In the genomic region with DNA sequence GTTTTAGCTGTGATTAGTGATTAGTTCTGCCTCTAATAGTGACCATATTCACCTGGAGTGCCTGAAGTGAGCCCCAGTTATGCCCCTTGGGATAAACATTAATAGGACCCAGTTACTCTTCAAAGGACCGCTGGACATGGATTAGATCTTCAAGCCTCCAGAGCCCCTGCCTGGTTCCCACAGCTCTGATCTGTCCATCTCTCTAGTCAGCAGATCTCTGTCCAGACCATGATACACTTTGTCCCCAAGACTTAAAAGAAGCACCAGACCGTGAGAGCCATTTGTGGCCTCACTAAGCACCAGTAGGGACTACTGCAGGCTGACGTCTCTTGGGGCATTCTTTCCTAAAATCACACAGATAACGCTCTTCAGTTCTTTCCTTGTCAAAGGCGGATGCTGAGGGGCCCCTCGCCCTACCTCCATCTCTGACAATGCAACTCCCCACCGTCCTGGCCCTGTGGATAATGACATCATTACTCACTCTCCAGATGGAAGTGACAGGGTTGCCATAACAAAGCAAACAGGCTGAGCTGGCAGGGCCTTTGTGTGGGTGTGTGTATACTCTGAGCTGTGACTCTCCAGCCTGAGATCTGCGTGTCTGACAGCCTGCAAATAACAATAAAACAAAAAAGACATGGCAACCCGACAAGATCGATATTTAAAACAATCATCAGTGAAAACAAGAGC, we compare ENCODE assay signal across 8 mouse cellular contexts. TPM values are rescaled to one million over a fixed set of nuclear protein-coding genes. Genes with fewer than 3 reads are reported as not detected.
DNase-seq lines count a peak whose midpoint lies in the region; ATAC-seq lines count a peak whose summit lies in the region.
"Had no signal": no experiment of that assay in that cellular context is flagged by ENCODE, and none has a peak within 500 bp of the region (broad histone marks: within the 10 kb centered on the region; RNA-seq: fewer than 3 reads in every experiment).

No protein-coding gene starts in this region.

- H3K36me3 ChIP-seq in heart, embryonic 13.5 days: no peaks in the 10 kb centered on the region
- H3K36me3 ChIP-seq in kidney, embryonic 16.5 days (ENCODE audit: insufficient read depth, low read length): no peaks in the 10 kb centered on the region
- no peaks in the 10 kb centered on the region for H3K36me3 ChIP-seq in liver, embryonic 15.5 days (replicated peaks)

- H3K9me3 ChIP-seq in heart, embryonic 13.5 days: no peaks in the 10 kb centered on the region
- H3K9me3 ChIP-seq in kidney, embryonic 16.5 days (ENCODE audit: low read length): no peaks in the 10 kb centered on the region
- H3K9me3 ChIP-seq in liver, embryonic 15.5 days (replicated peaks): no peaks in the 10 kb centered on the region

- no peak overlapping the region for H3K4me3 ChIP-seq in heart, embryonic 13.5 days
- no peak overlapping the region for H3K4me3 ChIP-seq in kidney, embryonic 16.5 days (ENCODE audit: low read length)
- no peak overlapping the region for H3K4me3 ChIP-seq in liver, embryonic 15.5 days (replicated peaks)

- ATAC-seq in heart, embryonic 13.5 days (ENCODE audit: extremely low read depth, insufficient number of reproducible peaks, low FRiP score, low TSS enrichment): peak; percentile 42
- peak; percentile 86 for ATAC-seq in kidney, embryonic 16.5 days (ENCODE audit: low FRiP score, low TSS enrichment)
- ATAC-seq in liver, embryonic 15.5 days (ENCODE audit: insufficient read depth): peak; percentile 28; the same call in 1 of the 2 replicates
- no peak for ATAC-seq in inflammation-experienced regulatory T-cells, adult 6 months

- H3K4me2 ChIP-seq in heart, embryonic 13.5 days: peak overlapping the region; percentile 41
- H3K4me2 ChIP-seq in kidney, embryonic 16.5 days (replicated peaks; ENCODE audit: low read depth, low read length): no peak overlapping the region
- no peak overlapping the region for H3K4me2 ChIP-seq in liver, embryonic 15.5 days

- peak; percentile 83 for DNase-seq in brain, adult 2 months (ENCODE audit: low read depth, low spot score)
- DNase-seq in embryo, embryonic 11 days: peak; percentile 81
- DNase-seq in retina, postnatal 1 day: peak; percentile 94

- peaks cover 22% of the 10 kb centered on the region for H3K4me1 ChIP-seq in heart, embryonic 13.5 days
- peaks cover 15% of the 10 kb centered on the region for H3K4me1 ChIP-seq in kidney, embryonic 16.5 days (ENCODE audit: insufficient read depth, low read length)
- peaks cover under 1% of the 10 kb centered on the region; the same call in 1 of the 2 replicates for H3K4me1 ChIP-seq in liver, embryonic 15.5 days (replicated peaks)

- peak overlapping the region; percentile 48 for H3K27ac ChIP-seq in heart, embryonic 13.5 days (replicated peaks)
- H3K27ac ChIP-seq in kidney, embryonic 16.5 days (ENCODE audit: low read length): 0 out of 2 replicates have a peak overlapping the region, but pooled peaks have one; percentile 35
- no peak overlapping the region for H3K27ac ChIP-seq in liver, embryonic 15.5 days (replicated peaks)
- H3K27ac ChIP-seq: liver, embryonic 14.5 days had no signal

- WGBS in heart, embryonic 13.5 days: 21% methylated on average over 10 of the region's 10 CpGs
- 15% methylated on average over 10 of the region's 10 CpGs for WGBS in kidney, embryonic 16.5 days
- 33% methylated on average over 10 of the region's 10 CpGs for WGBS in liver, embryonic 15.5 days (ENCODE audit: insufficient replicate concordance)

- peak overlapping the region; percentile 60; the same call in 1 of the 2 replicates for H3K9ac ChIP-seq in heart, embryonic 13.5 days
- no peak overlapping the region for H3K9ac ChIP-seq in kidney, embryonic 16.5 days (replicated peaks; ENCODE audit: low read length)
- H3K9ac ChIP-seq in liver, embryonic 15.5 days: no peak overlapping the region
- H3K9ac ChIP-seq: liver, embryonic 14.5 days had no signal

- no peaks in the 10 kb centered on the region for H3K27me3 ChIP-seq in heart, embryonic 13.5 days (replicated peaks)
- no peaks in the 10 kb centered on the region for H3K27me3 ChIP-seq in kidney, embryonic 16.5 days (ENCODE audit: insufficient read depth, low read length)
- no peaks in the 10 kb centered on the region for H3K27me3 ChIP-seq in liver, embryonic 15.5 days

RNA-seq across cellular contexts. Expression of gene Bclaf1, which starts 26.8 kb away (rescaled TPM):
- 71.9 and 76.9 TPM in 2 replicates for polyA plus RNA-seq in heart, embryonic 13.5 days (2015; fragmentation: Nextera tagmentation; extraction: Ambion mirVana)
- 123 and 137 TPM in 2 replicates for polyA plus RNA-seq in kidney, embryonic 16.5 days (2015; fragmentation: Nextera tagmentation; extraction: Ambion mirVana)
- 43.3 and 43.6 TPM in 2 replicates for polyA plus RNA-seq in liver, embryonic 15.5 days (2015; fragmentation: Nextera tagmentation; extraction: Ambion mirVana)
- 100 to 1,000 TPM; 132 to 233 (median 189) TPM for polyA plus RNA-seq in inflammation-experienced regulatory T-cells, adult 6 months (2017; shearing (Covaris generic))
